Mouse (Mus musculus) liver, adult 2 months (tissue): ENCODE results near the gene Itgb6.

Experiments used
- CTCF ChIP-seq: fragments of 200-500 bp; IDR thresholded peaks from 2 replicates; pipeline ENCODE4 v1.5.1; 2011; ENCODE audit warnings: low read depth, low read length, control low read depth
- POLR2A ChIP-seq: fragments of 200-500 bp; IDR thresholded peaks from 2 replicates; pipeline ENCODE4 v1.6.1; 2011; ENCODE audit warnings: low read length, control low read depth; ENCODE audit not compliant: insufficient read depth; ENCODE audit errors: extremely low read depth

DNA sequence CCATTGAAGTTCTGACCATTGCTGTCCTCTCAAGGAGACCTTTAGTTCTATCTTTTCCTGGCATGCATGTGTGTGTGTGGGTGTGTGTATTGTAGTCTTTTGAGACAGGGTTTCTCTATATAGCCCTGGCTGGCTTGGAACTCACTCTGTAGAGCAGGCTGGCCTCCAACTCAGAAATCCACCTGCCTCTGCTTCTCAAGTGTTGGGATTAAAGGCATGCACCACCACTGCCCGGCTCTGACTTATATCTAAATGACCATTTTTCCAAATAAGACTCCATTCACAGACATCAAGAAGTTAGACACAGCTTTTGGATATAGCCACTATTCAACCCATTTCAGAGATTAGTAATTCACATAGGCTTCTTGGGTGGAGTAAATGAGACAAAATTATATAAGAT is 34.3 kb downstream of the Itgb6 start:
- TF ChIP-seq CTCF, result no peak
- TF ChIP-seq POLR2A, result no peak
